In genomic region chr9:40330609-40331382, GRCm38 (mm10) we compare ENCODE assay signal across 9 mouse cellular contexts.
DNase-seq lines count a peak whose midpoint lies in the region; ATAC-seq lines count a peak whose summit lies in the region.
"Had no signal": no experiment of that assay in that cellular context is flagged by ENCODE, and none has a peak within 500 bp of the region (broad histone marks: within the 10 kb centered on the region; RNA-seq: fewer than 3 reads in every experiment).

No protein-coding gene starts in this region.

- H3K4me2 ChIP-seq in hindbrain, embryonic 14.5 days (replicated peaks) = no peak overlapping the region

- H3K36me3 ChIP-seq in hindbrain, embryonic 14.5 days (replicated peaks; ENCODE audit: control insufficient read depth, insufficient read depth) = peaks cover 53% of the 10 kb centered on the region

- H3K27me3 ChIP-seq in hindbrain, embryonic 14.5 days (ENCODE audit: control insufficient read depth, insufficient read depth, low read length) = no peaks in the 10 kb centered on the region

- no peak overlapping the region for H3K9ac ChIP-seq in hindbrain, embryonic 14.5 days

- no peaks in the 10 kb centered on the region for H3K9me3 ChIP-seq in hindbrain, embryonic 14.5 days (ENCODE audit: control insufficient read depth, low read length)

- no peak overlapping the region for H3K27ac ChIP-seq in hindbrain, embryonic 14.5 days

- H3K4me1 ChIP-seq in hindbrain, embryonic 14.5 days (replicated peaks; ENCODE audit: control insufficient read depth, insufficient read depth, low read length) = no peaks in the 10 kb centered on the region

- DNase-seq in R1 (ENCODE audit: low read depth, low spot score) = peak; percentile 90
- peak; percentile 95 for DNase-seq in cerebellum, postnatal 36 days
- peak; percentile 87 to 89 for DNase-seq in frontal cortex, postnatal 36 days (ENCODE audit: low spot score in 2 of 2)
- peak; percentile 87 for DNase-seq in hindbrain, embryonic 14.5 days (ENCODE audit: low spot score)
- DNase-seq in left cerebral cortex, adult 11 months (ENCODE audit: low spot score) = peak; percentile 83
- DNase-seq in lung, postnatal 36 days = peak; percentile 94
- DNase-seq in retina, postnatal 1 day = peak; percentile 90
- peak; percentile 88 for DNase-seq in thymus, postnatal 4 days

- ATAC-seq in hindbrain, embryonic 14.5 days (ENCODE audit: low FRiP score) = peak; percentile 83

- no peak overlapping the region for H3K4me3 ChIP-seq in hindbrain, embryonic 14.5 days (replicated peaks; ENCODE audit: low read length)
- H3K4me3 ChIP-seq: myocyte had no signal

- 55% methylated on average over 19 of the region's 19 CpGs for WGBS in hindbrain, embryonic 14.5 days
